Mouse (Mus musculus) R1 (cell line): Measurements from ENCODE around the gene Mrpl4.
"Not testable (repeated sequence)": the region's sequence is repeated elsewhere in the genome, so short reads cannot be mapped to it uniquely, and the experiment has no call there.

ENCODE experiments used
- DNase-seq: peaks from one replicate; pipeline ENCODE4 v3.0.0-alpha.2; 2018; ENCODE audit warnings: low read depth, low spot score

The Mrpl4 gene

DNA sequence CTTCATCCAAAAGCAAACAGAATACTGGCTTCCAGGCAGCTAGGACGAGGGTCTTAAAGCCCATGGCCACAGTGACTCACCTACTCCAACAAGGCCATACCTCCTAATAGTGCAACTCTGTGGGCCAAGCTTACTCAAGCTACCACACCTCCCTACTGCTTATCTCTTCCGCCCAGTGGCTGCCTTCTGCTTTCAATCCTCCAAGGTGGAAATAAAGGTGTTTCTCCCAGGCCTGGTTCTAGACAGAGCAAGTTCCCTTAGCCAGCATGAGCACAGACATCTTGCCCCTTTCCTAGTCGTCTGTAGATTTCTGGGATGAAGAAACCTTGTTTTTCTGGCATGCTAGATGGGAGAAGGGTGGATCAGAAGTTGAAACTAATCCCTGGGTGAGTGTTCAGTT lies 37.2 kb downstream of the Mrpl4 start:
- DNase-seq = no peak

GRCm38 (mm10) chr9:21041308-21041707 lies 38.8 kb downstream of the Mrpl4 start:
- DNase-seq = no peak

- DNase-seq = no peak
Measured at GRCm38 (mm10) chr9:21043563-21043962, 41.0 kb downstream of the Mrpl4 start.

DNA sequence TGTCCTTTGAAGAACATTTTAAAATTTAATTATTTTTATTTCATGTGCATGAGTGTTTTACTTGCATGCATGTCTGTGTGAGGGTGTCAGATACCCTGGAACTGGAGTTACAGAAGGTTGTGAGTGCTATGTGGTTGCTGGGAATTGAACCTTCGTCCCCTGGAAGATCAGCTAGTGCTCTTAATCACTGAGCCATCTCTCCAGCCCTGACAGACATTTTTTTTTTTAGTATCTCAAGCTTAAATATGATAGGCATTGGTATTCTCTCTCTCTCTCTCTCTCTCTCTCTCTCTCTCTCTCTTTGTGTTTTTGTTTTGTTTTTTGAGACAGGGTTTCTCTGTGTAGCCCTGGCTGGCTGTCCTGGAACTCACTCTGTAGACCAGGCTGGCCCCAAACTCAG lies 42.2 kb downstream of the Mrpl4 start:
- DNase-seq = not testable (repeated sequence)

- no peak for DNase-seq
Measured at GRCm38 (mm10) chr9:21045235-21045634, 42.7 kb downstream of the Mrpl4 start.

DNA sequence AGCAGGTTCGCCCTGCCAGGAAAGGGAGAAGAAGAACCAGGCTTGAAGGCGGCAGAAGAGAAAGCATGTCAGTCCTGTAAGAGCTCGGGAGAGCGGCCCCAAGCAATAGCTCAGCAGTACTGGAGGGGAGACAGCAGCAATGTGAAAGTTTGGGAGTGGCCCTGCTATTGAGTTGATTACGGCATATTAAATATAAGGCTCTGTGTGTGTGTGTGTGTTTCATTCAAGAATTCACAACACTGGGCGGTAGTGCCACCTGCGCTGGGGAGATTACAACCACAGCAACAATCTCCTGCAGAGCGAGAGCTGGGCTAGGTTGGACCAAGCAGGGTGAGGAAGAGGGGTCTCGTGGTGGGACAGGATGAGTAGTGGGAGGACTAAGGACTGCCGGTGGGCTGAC lies 49.0 kb downstream of the Mrpl4 start:
- DNase-seq = no peak
